Mouse (Mus musculus) monocyte, adult 2 months (primary cell): ENCODE measurements around the gene Ggt5.
"Not testable (repeated sequence)": the region's sequence is repeated elsewhere in the genome, so short reads cannot be mapped to it uniquely, and the experiment has no call there.

ENCODE experiments used
- DNase-seq, 2 experiments: peaks; one replicate each; pipeline ENCODE4 v3.0.0; 2022; ENCODE audit warnings: low spot score in 2 of 2, low read depth in 1 of 2

Gene Ggt5

GRCm38 (mm10) chr10:75589129-75589528, at the start of gene Ggt5:
Gene Ggt5 (plus strand): TSS chr10:75589340.
- no peak for DNase-seq

GRCm38 (mm10) chr10:75547901-75548300, 41.2 kb upstream of the Ggt5 start:
- no peak for DNase-seq

- no peak for DNase-seq
Measured at GRCm38 (mm10) chr10:75548486-75548885, 40.7 kb upstream of the Ggt5 start.

GRCm38 (mm10) chr10:75549886-75550285, 39.3 kb upstream of the Ggt5 start:
- no peak for DNase-seq

- DNase-seq, result no peak
Measured at GRCm38 (mm10) chr10:75551175-75551574, 38.0 kb upstream of the Ggt5 start.

- DNase-seq, result no peak
Measured at GRCm38 (mm10) chr10:75552106-75552505, 37.0 kb upstream of the Ggt5 start.

- DNase-seq, result no peak
Measured at GRCm38 (mm10) chr10:75552701-75553450, 36.3 kb upstream of the Ggt5 start.

GRCm38 (mm10) chr10:75554090-75554489, 35.0 kb upstream of the Ggt5 start:
- no peak for DNase-seq

GRCm38 (mm10) chr10:75555557-75555956, 33.6 kb upstream of the Ggt5 start:
- no peak for DNase-seq

- DNase-seq, result no peak
Measured at GRCm38 (mm10) chr10:75556026-75556425, 33.1 kb upstream of the Ggt5 start.

- no peak for DNase-seq
Measured at GRCm38 (mm10) chr10:75558515-75558914, 30.6 kb upstream of the Ggt5 start.

GRCm38 (mm10) chr10:75559041-75559675, 30.0 kb upstream of the Ggt5 start:
- no peak for DNase-seq

GRCm38 (mm10) chr10:75559676-75560548, 29.2 kb upstream of the Ggt5 start, which contains the start of gene Lrrc75b:
Gene Lrrc75b (minus strand): TSS chr10:75560330.
- DNase-seq, result no peak

GRCm38 (mm10) chr10:75560549-75560899, 28.6 kb upstream of the Ggt5 start:
- no peak for DNase-seq

GRCm38 (mm10) chr10:75561071-75561654, 28.0 kb upstream of the Ggt5 start, which contains the start of gene Ggt1:
Gene Ggt1 (plus strand): TSS chr10:75561604.
- no peak for DNase-seq

GRCm38 (mm10) chr10:75562596-75562995, 26.5 kb upstream of the Ggt5 start:
- DNase-seq, result no peak

- no peak for DNase-seq
Measured at GRCm38 (mm10) chr10:75564687-75565265, 24.4 kb upstream of the Ggt5 start.

- no peak for DNase-seq
Measured at GRCm38 (mm10) chr10:75565436-75565835, 23.7 kb upstream of the Ggt5 start.

- DNase-seq, result no peak
Measured at GRCm38 (mm10) chr10:75565906-75566305, 23.2 kb upstream of the Ggt5 start.

GRCm38 (mm10) chr10:75566321-75566720, 22.8 kb upstream of the Ggt5 start:
- DNase-seq, result no peak

GRCm38 (mm10) chr10:75566765-75567164, 22.4 kb upstream of the Ggt5 start:
- not testable (repeated sequence) for DNase-seq
